Mouse (Mus musculus): Measurements from ENCODE around the gene Large1.
"Not testable (repeated sequence)": the region's sequence is repeated elsewhere in the genome, so short reads cannot be mapped to it uniquely, and the experiment has no call there.

Large1 gene

GRCm38 (mm10) chr8:73353108-73353793, at the start of gene Large1:
TSS of gene Large1 (minus strand) at chr8:73353540.
- peak; percentile 83 to 85 for DNase-seq (ENCODE audit: low spot score in 2 of 2)

GRCm38 (mm10) chr8:73400343-73400742, 47.0 kb upstream of the Large1 start:
- DNase-seq (ENCODE audit: low spot score in 2 of 2): no peak

GRCm38 (mm10) chr8:73373001-73373400, 19.7 kb upstream of the Large1 start:
- not testable (repeated sequence) for DNase-seq (ENCODE audit: low spot score in 2 of 2)

GRCm38 (mm10) chr8:73355979-73356378, 2.6 kb upstream of the Large1 start:
- DNase-seq (ENCODE audit: low spot score in 2 of 2): peak in 1 of 2 experiments; percentile 28

- peak; percentile 7 to 8 for DNase-seq (ENCODE audit: low spot score in 2 of 2)
Measured at GRCm38 (mm10) chr8:73354201-73354881, 1.0 kb upstream of the Large1 start.

- no peak for DNase-seq (ENCODE audit: low spot score in 2 of 2)
Measured at GRCm38 (mm10) chr8:73353794-73354179, 447 bp upstream of the Large1 start.

GRCm38 (mm10) chr8:73352301-73353107, 836 bp downstream of the Large1 start:
- DNase-seq (ENCODE audit: low spot score in 2 of 2): peak; percentile 6

GRCm38 (mm10) chr8:73350366-73350765, 3.0 kb downstream of the Large1 start:
- no peak for DNase-seq (ENCODE audit: low spot score in 2 of 2)

GRCm38 (mm10) chr8:73342761-73343395, 10.5 kb downstream of the Large1 start:
- DNase-seq (ENCODE audit: low spot score in 2 of 2): no peak

GRCm38 (mm10) chr8:73336845-73337244, 16.5 kb downstream of the Large1 start:
- no peak for DNase-seq (ENCODE audit: low spot score in 2 of 2)

- no peak for DNase-seq (ENCODE audit: low spot score in 2 of 2)
Measured at GRCm38 (mm10) chr8:73329131-73329530, 24.2 kb downstream of the Large1 start.

- DNase-seq (ENCODE audit: low spot score in 2 of 2): no peak
Measured at GRCm38 (mm10) chr8:73328056-73328455, 25.3 kb downstream of the Large1 start.

- no peak for DNase-seq (ENCODE audit: low spot score in 2 of 2)
Measured at GRCm38 (mm10) chr8:73324667-73325066, 28.7 kb downstream of the Large1 start.

GRCm38 (mm10) chr8:73323591-73323990, 29.7 kb downstream of the Large1 start:
- DNase-seq (ENCODE audit: low spot score in 2 of 2): no peak

GRCm38 (mm10) chr8:73319500-73319899, 33.8 kb downstream of the Large1 start:
- not testable (repeated sequence) for DNase-seq (ENCODE audit: low spot score in 2 of 2)

- no peak for DNase-seq (ENCODE audit: low spot score in 2 of 2)
Measured at GRCm38 (mm10) chr8:73313911-73314310, 39.4 kb downstream of the Large1 start.

GRCm38 (mm10) chr8:73312714-73313607, 40.4 kb downstream of the Large1 start:
- DNase-seq (ENCODE audit: low spot score in 2 of 2): no peak

- DNase-seq (ENCODE audit: low spot score in 2 of 2): no peak
Measured at GRCm38 (mm10) chr8:73310471-73310870, 42.9 kb downstream of the Large1 start.

GRCm38 (mm10) chr8:73310036-73310435, 43.3 kb downstream of the Large1 start:
- no peak for DNase-seq (ENCODE audit: low spot score in 2 of 2)

GRCm38 (mm10) chr8:73303907-73304306, 49.4 kb downstream of the Large1 start:
- no peak for DNase-seq (ENCODE audit: low spot score in 2 of 2)

GRCm38 (mm10) chr8:73302947-73303346, 50.4 kb downstream of the Large1 start:
- DNase-seq (ENCODE audit: low spot score in 2 of 2): no peak

Data from thymus, postnatal 10 days (tissue).